Comparison of ENCODE assay signal across 20 mouse cellular contexts in genomic region chr4:117482103-117482502, GRCm38 (mm10).
"Had no signal": no experiment of that assay in that cellular context is flagged by ENCODE, and none has a peak within 500 bp of the region (broad histone marks: within the 10 kb centered on the region; RNA-seq: fewer than 3 reads in every experiment).

No protein-coding gene starts in this region.

- H3K36me3 ChIP-seq: intestine, embryonic 15.5 days; kidney, embryonic 15.5 days; lung, embryonic 15.5 days; stomach, embryonic 15.5 days had no signal

- H3K4me3 ChIP-seq: intestine, embryonic 15.5 days; kidney, embryonic 15.5 days; left cerebral cortex, adult 2 months; lung, embryonic 15.5 days; megakaryocyte, embryonic 14.5 days; stomach, embryonic 15.5 days had no signal

- H3K27ac ChIP-seq: intestine, embryonic 15.5 days; kidney, embryonic 15.5 days; left cerebral cortex, adult 2 months; lung, embryonic 15.5 days; stomach, embryonic 15.5 days had no signal

- H3K9ac ChIP-seq: intestine, embryonic 15.5 days; kidney, embryonic 15.5 days; lung, embryonic 15.5 days; stomach, embryonic 15.5 days had no signal

- DNase-seq: kidney, adult 11 months; kidney, adult 8-10 months; kidney, postnatal 10 days; kidney, postnatal 36 days; layer of hippocampus, postnatal 36 days; lung, adult 18-20 months; lung, postnatal 10 days; lung, postnatal 36 days; midbrain, embryonic 14.5 days; right cerebral cortex, adult 18-20 months; right cerebral cortex, postnatal 14 days; spleen, adult 18-20 months; thymus, postnatal 25 days had no signal

- ATAC-seq: intestine, embryonic 15.5 days had no signal

- H3K9me3 ChIP-seq: intestine, embryonic 15.5 days; kidney, embryonic 15.5 days; lung, embryonic 15.5 days; stomach, embryonic 15.5 days had no signal

- H3K4me2 ChIP-seq: intestine, embryonic 15.5 days; kidney, embryonic 15.5 days; lung, embryonic 15.5 days; midbrain, embryonic 11.5 days; stomach, embryonic 15.5 days had no signal
